Mouse (Mus musculus) CH12.LX (cell line): ENCODE data around the gene Dnajc9. TPM values are rescaled to one million over a fixed set of nuclear protein-coding genes. Genes with fewer than 3 reads are reported as not detected.
A peak's percentile ranks its signal among the peaks of the same experiment; 100 is the strongest.

Experiments
- DNase-seq: peaks from one replicate; pipeline ENCODE4 v3.0.0-alpha.2; 2013; ENCODE audit errors: extremely low read depth
- H3K27ac ChIP-seq: 2 replicates; pipeline ENCODE4 v1.5.1; 2012; ENCODE audit warnings: low read depth, mild to moderate bottlenecking, control low read depth, moderate library complexity; ENCODE audit not compliant: insufficient read depth
- H3K27me3 ChIP-seq: replicated peaks from 2 replicates; pipeline ENCODE3; 2012; ENCODE audit warnings: inconsistent platforms
- H3K36me3 ChIP-seq, 2 experiments: replicated peaks in 1 of 2; 2 replicates each; pipeline versions ENCODE3 to v1.6.1; 2012; ENCODE audit warnings: inconsistent platforms in 1 of 2, low read length in 1 of 2, mild to moderate bottlenecking in 1 of 2, mixed read lengths in 1 of 2, moderate library complexity in 1 of 2; ENCODE audit not compliant: control insufficient read depth in 1 of 2, insufficient read depth in 1 of 2
- H3K4me1 ChIP-seq, 2 experiments: 2 replicates each; pipeline ENCODE4 v1.6.1; 2012; ENCODE audit warnings: inconsistent platforms in 1 of 2, moderate library complexity in 1 of 2; ENCODE audit not compliant: insufficient read depth in 2 of 2, control insufficient read depth in 1 of 2
- H3K4me2 ChIP-seq: 2 replicates; pipeline ENCODE4 v1.6.1; 2012; ENCODE audit warnings: low read depth, mild to moderate bottlenecking, control low read depth; ENCODE audit not compliant: poor library complexity, insufficient read depth, severe bottlenecking
- H3K4me3 ChIP-seq, 3 experiments: fragments of 150-350 bp in 1 of 3; sonication (generic) in 1 of 3; replicated peaks in 1 of 3; 2 replicates each; pipeline versions ENCODE3 to v1.5.1; 2011 to 2012; ENCODE audit warnings: low read depth in 2 of 3, low read length in 2 of 3, mild to moderate bottlenecking in 2 of 3, moderate library complexity in 2 of 3, control low read depth in 1 of 3, improper control_type of control experiment in 1 of 3, inconsistent platforms in 1 of 3, mixed read lengths in 1 of 3; ENCODE audit not compliant: poor library complexity in 1 of 3
- H3K79me2 ChIP-seq: replicated peaks from 2 replicates; pipeline ENCODE4 v1.6.1; 2012; ENCODE audit warnings: mild to moderate bottlenecking, moderate library complexity; ENCODE audit not compliant: control insufficient read depth, poor library complexity, insufficient read depth, severe bottlenecking; ENCODE audit errors: extremely low read depth
- H3K9ac ChIP-seq: 2 replicates; pipeline ENCODE4 v1.6.1; 2012; ENCODE audit warnings: low read depth, mild to moderate bottlenecking, control low read depth, moderate library complexity; ENCODE audit not compliant: insufficient read depth
- H3K9me3 ChIP-seq: replicated peaks from 2 replicates; pipeline ENCODE3; 2012; ENCODE audit warnings: low read length, inconsistent platforms, mixed read lengths
- CHD2 ChIP-seq: IDR thresholded peaks from 2 replicates; pipeline ENCODE4 v1.6.1; 2011; ENCODE audit warnings: low read length, improper control_type of control experiment
- CTCF ChIP-seq, 2 experiments: IDR thresholded peaks in 1 of 2; conservative IDR thresholded peaks in 1 of 2; 2 replicates each; pipeline ENCODE4 v1.5.1; 2011 to 2012; ENCODE audit warnings: low read depth in 2 of 2, low read length in 2 of 2, improper control_type of control experiment in 1 of 2, inconsistent platforms in 1 of 2, mild to moderate bottlenecking in 1 of 2, moderate library complexity in 1 of 2
- ELF1 ChIP-seq: IDR thresholded peaks from 2 replicates; pipeline ENCODE4 v1.6.1; 2014; ENCODE audit warnings: low read depth, mild to moderate bottlenecking, inconsistent platforms, low read length, improper control_type of control experiment
- ETS1 ChIP-seq: conservative IDR thresholded peaks from 2 replicates; pipeline ENCODE4 v1.6.1; 2012; ENCODE audit warnings: low read depth, mild to moderate bottlenecking, inconsistent platforms, low read length, improper control_type of control experiment, moderate library complexity
- GABPA ChIP-seq: IDR thresholded peaks from 2 replicates; pipeline ENCODE4 v1.6.1; 2012; ENCODE audit warnings: low read depth, low read length, improper control_type of control experiment, inconsistent platforms; ENCODE audit not compliant: insufficient replicate concordance
- HCFC1 ChIP-seq: IDR thresholded peaks from 2 replicates; pipeline ENCODE4 v1.6.1; 2012; ENCODE audit warnings: low read depth, mild to moderate bottlenecking, inconsistent platforms, low read length, improper control_type of control experiment
- IRF4 ChIP-seq: IDR thresholded peaks from 2 replicates; pipeline ENCODE4 v1.6.1; 2014; ENCODE audit warnings: low read depth, mild to moderate bottlenecking, inconsistent platforms, low read length, improper control_type of control experiment
- JUN ChIP-seq: IDR thresholded peaks from 2 replicates; pipeline ENCODE4 v1.6.1; 2011; ENCODE audit warnings: low read depth, mild to moderate bottlenecking, low read length, improper control_type of control experiment, moderate library complexity; ENCODE audit not compliant: insufficient read depth
- KAT2A ChIP-seq: IDR thresholded peaks from 2 replicates; pipeline ENCODE4 v1.6.1; 2012; ENCODE audit warnings: low read length, improper control_type of control experiment, inconsistent platforms; ENCODE audit not compliant: insufficient replicate concordance
- MAFK ChIP-seq: IDR thresholded peaks from 2 replicates; pipeline ENCODE4 v1.6.1; 2011; ENCODE audit warnings: low read length, improper control_type of control experiment; ENCODE audit not compliant: insufficient replicate concordance
- MAX ChIP-seq: IDR thresholded peaks from 2 replicates; pipeline ENCODE4 v1.6.1; 2011; ENCODE audit warnings: low read length, improper control_type of control experiment
- MXI1 ChIP-seq: IDR thresholded peaks from 2 replicates; pipeline ENCODE4 v1.6.1; 2011; ENCODE audit warnings: mild to moderate bottlenecking, low read depth, low read length, improper control_type of control experiment
- POLR2A ChIP-seq: IDR thresholded peaks from 2 replicates; pipeline ENCODE4 v1.6.1; 2011; ENCODE audit warnings: low read depth, mild to moderate bottlenecking, improper control_type of control experiment, low read length
- RCOR1 ChIP-seq: conservative IDR thresholded peaks from 2 replicates; pipeline ENCODE4 v1.6.1; 2012; ENCODE audit warnings: low read depth, mild to moderate bottlenecking, inconsistent platforms, low read length, improper control_type of control experiment
- SMC3 ChIP-seq: IDR thresholded peaks from 2 replicates; pipeline ENCODE4 v1.6.1; 2011; ENCODE audit warnings: low read depth, low read length, improper control_type of control experiment
- TBP ChIP-seq: conservative IDR thresholded peaks from 2 replicates; pipeline ENCODE4 v1.6.1; 2011; ENCODE audit warnings: low read depth, low read length, improper control_type of control experiment
- TCF12 ChIP-seq: IDR thresholded peaks from 2 replicates; pipeline ENCODE4 v1.6.1; 2014; ENCODE audit warnings: low read depth, mild to moderate bottlenecking, inconsistent platforms, low read length, improper control_type of control experiment
- UBTF ChIP-seq: IDR thresholded peaks from 2 replicates; pipeline ENCODE4 v1.6.1; 2012; ENCODE audit warnings: low read depth, mild to moderate bottlenecking, inconsistent platforms, low read length, improper control_type of control experiment, moderate library complexity
- USF1 ChIP-seq: IDR thresholded peaks from 2 replicates; pipeline ENCODE4 v1.6.1; 2014; ENCODE audit warnings: low read depth, mild to moderate bottlenecking, inconsistent platforms, low read length, improper control_type of control experiment
- USF2 ChIP-seq: conservative IDR thresholded peaks from 2 replicates; pipeline ENCODE4 v1.6.1; 2011; ENCODE audit warnings: low read depth, low read length, improper control_type of control experiment
- ZC3H11A ChIP-seq: IDR thresholded peaks from 2 replicates; pipeline ENCODE4 v1.6.1; 2012; ENCODE audit warnings: low read depth, mild to moderate bottlenecking, inconsistent platforms, low read length, improper control_type of control experiment
- ZKSCAN1 ChIP-seq: IDR thresholded peaks from 2 replicates; pipeline ENCODE4 v1.6.1; 2012; ENCODE audit warnings: low read depth, inconsistent platforms, low read length, improper control_type of control experiment, borderline replicate concordance
- ZMIZ1 ChIP-seq: IDR thresholded peaks from 2 replicates; pipeline ENCODE4 v1.6.1; 2012; ENCODE audit warnings: low read depth, mild to moderate bottlenecking, inconsistent platforms, low read length, improper control_type of control experiment
- ZNF384 ChIP-seq: IDR thresholded peaks from 2 replicates; pipeline ENCODE4 v1.6.1; 2012; ENCODE audit warnings: low read depth, low read length, improper control_type of control experiment, inconsistent platforms
- dilution Hi-C: fragments of 300-500 bp; cut with MboI; formaldehyde crosslinking; loops from 2 replicates; pipeline ENCODE4 v1.14.3; 2020; ENCODE audit warnings: low sequenced_read_pairs; ENCODE audit not compliant: extremely low pct_unique_long_range_greater_than_20kb, extremely low pct_ligation_motif_present
- in situ Hi-C: fragments of 300-500 bp; cut with MboI; formaldehyde crosslinking; loops from 3 replicates; pipeline ENCODE4 v1.14.3; 2019; ENCODE audit warnings: low sequenced_read_pairs, low pct_ligation_motif_present, low pct_unique_long_range_greater_than_20kb, mixed read lengths
- polyA plus RNA-seq: library from polyadenylated mRNA; unstranded; fragments of >175 nt; gene quantifications from 2 replicates; pipeline ENCODE4 v1.2.1, GENCODE M21; 2012; ENCODE audit warnings: low read depth; ENCODE audit not compliant: insufficient read length
- total RNA-seq, 2 experiments: library from RNA; depleted of rRNA; stranded (reverse); fragments of 300-350 nt in 1 of 2; fragments of >200 nt in 1 of 2; gene quantifications; 2 replicates each; pipeline ENCODE4 v1.2.3; 2012 to 2014

Gene Dnajc9
- total and polyA plus RNA-seq, 3 experiments = 123 to 223 (median 166) TPM

DNA sequence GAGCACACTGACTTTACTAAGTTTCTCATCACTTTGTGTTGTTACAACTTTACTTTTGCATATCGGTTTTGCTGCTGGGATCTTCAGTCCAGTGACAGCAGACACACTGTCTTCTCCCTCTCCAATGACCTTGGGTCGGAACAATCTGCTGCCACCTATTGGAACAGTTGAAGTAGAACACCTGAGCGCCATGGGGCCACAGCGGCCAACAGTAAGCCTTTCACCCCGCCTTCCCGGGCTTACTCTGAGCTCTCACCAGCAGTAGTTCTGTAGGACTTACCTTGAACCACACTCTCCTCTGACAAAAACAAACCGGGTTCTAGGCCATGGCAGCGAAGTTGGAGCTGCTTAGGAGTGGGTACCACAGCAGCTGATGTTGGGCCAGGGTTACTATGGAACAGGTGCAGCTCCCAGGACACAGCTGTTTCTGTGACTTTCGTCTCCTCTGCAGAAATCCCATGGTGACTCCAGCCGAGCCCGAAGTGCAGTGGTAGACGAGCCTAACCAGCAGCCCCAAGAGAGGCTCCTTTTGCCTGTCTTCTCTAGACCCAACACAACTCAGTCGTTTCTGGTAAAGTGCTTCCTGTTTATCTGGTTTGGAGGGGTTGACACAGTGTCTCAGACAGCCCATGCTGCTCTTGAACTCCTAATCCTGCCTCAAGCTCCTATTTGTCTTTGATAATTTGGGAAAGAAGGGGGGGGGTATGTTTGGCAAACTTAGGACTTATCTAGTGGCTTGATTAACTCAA lies 10.2 kb downstream of the Dnajc9 start (continued):
- TF ChIP-seq SMC3 = peak; percentile 59
- no peak for TF ChIP-seq ZMIZ1
- TF ChIP-seq RCOR1 = no peak
- TF ChIP-seq HCFC1 = 0 out of 2 replicates have a peak, but pooled peaks have one; percentile 32
- peak; percentile 34; the same call in 1 of the 2 replicates for TF ChIP-seq IRF4
- TF ChIP-seq CTCF (conservative IDR thresholded peaks at IDR 0.05 in 1 of 2, IDR thresholded peaks at IDR 0.05 in 1 of 2; ENCODE audit: low read depth in 2 of 2, low read length in 2 of 2) = peak; percentile 50 to 92; a peak in 3 of 4 replicates
- TF ChIP-seq JUN = no peak
- no peak; the same call in 1 of the 2 replicates for TF ChIP-seq ETS1
- 0 out of 2 replicates have a peak, but pooled peaks have one; percentile 50 for TF ChIP-seq TBP
- 0 out of 2 replicates have a peak, but pooled peaks have one; percentile 39 for TF ChIP-seq MXI1
- no peak for TF ChIP-seq MAFK
- peak; percentile 42; the same call in 1 of the 2 replicates for TF ChIP-seq TCF12

DNA sequence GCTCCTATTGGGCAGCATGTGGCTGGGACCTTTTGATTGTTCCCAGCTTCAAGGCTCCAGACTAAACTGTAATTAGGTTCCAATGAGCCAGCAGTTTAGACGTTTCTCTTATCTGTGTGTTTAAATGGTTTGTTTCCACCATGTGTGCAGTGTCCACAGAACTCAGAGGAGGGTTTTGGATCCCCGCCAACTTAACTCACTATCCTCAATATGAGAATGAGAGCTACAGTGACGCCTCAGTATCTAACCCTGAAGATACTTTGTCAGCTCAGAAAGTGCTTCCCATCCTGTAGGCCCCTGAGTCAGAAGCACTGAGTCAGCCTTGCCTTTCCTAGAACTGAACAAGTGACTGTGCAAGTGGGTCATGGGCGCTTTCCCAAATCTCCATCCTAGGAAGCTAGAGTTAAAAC lies 11.6 kb downstream of the Dnajc9 start:
- Histone ChIP-seq H3K9me3 (no peaks in the 10 kb centered on the region), H3K27me3 (no peaks in the 10 kb centered on the region), H3K4me2 (no peak overlapping the region), H3K79me2 (no peaks in the 10 kb centered on the region)
- dilution Hi-C loops = no loop called here
- TF ChIP-seq TCF12 = no peak
- TF ChIP-seq ETS1 = no peak
- no peak for TF ChIP-seq MAFK
- TF ChIP-seq MXI1 = no peak
- TF ChIP-seq, all 38 proteins: peak for 0
- peaks cover 8 to 40% of the 10 kb centered on the region in 2 experiments; a peak in 3 of 4 replicates for H3K4me1 ChIP-seq
- peaks cover 6 to 56% of the 10 kb centered on the region in 2 experiments for H3K36me3 ChIP-seq
- H3K9ac ChIP-seq = no peak overlapping the region
- H3K27ac ChIP-seq = no peak overlapping the region
- DNase-seq = no peak
- in situ Hi-C loops = loop anchor here (10.0 kb wide), 1 partner anchor 52 kb away; no protein-coding TSS in a partner anchor
- no peak overlapping the region for H3K4me3 ChIP-seq

DNA sequence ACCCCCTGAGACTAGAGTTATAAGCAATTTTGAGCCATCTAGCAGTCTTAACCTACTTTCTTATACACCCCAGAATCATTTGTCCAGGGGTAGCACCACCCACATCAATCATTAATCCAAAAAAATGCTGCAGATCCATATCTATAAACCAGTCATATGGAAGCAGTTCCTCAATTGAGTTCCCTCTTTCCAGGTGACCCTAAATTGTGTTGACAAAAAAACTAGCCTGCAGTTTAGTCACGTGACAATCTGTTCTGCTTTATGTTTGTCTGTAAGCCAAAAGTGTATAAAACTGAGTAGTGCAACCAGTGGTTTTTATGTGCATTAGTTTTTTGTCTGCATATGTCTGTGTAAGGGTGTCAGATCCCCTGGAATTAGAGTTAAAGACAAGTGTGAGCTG lies 16.9 kb downstream of the Dnajc9 start:
- no peak overlapping the region for H3K27ac ChIP-seq
- dilution Hi-C loops = no loop called here
- in situ Hi-C loops = loop anchor here (10.0 kb wide), 1 partner anchor 47 kb away; no protein-coding TSS in a partner anchor
- H3K79me2 ChIP-seq = no peaks in the 10 kb centered on the region
- H3K27me3 ChIP-seq = no peaks in the 10 kb centered on the region
- no peak for TF ChIP-seq ZKSCAN1
- TF ChIP-seq MAX = no peak
- TF ChIP-seq ZNF384 = no peak
- TF ChIP-seq CTCF (conservative IDR thresholded peaks at IDR 0.05 in 1 of 2, IDR thresholded peaks at IDR 0.05 in 1 of 2; ENCODE audit: low read depth in 2 of 2, low read length in 2 of 2) = no peak
- TF ChIP-seq CHD2 = no peak
- TF ChIP-seq UBTF = no peak
- no peak for TF ChIP-seq GABPA
- no peak for TF ChIP-seq USF2
- TF ChIP-seq POLR2A = no peak
- no peak for TF ChIP-seq SMC3
- TF ChIP-seq MXI1 = no peak
- no peak for TF ChIP-seq KAT2A
- no peak for TF ChIP-seq JUN
- no peak for TF ChIP-seq USF1
- TF ChIP-seq ETS1 = no peak
- no peak for TF ChIP-seq ZC3H11A
- no peak for TF ChIP-seq TCF12
- no peak for TF ChIP-seq ELF1
- TF ChIP-seq RCOR1 = no peak
- peaks cover 9 to 60% of the 10 kb centered on the region in 2 experiments for H3K36me3 ChIP-seq
- no peak for DNase-seq
- H3K4me2 ChIP-seq = no peak overlapping the region
- H3K4me3 ChIP-seq = no peak overlapping the region
- H3K4me1 ChIP-seq = peaks cover 3 to 12% of the 10 kb centered on the region in 2 experiments
- no peaks in the 10 kb centered on the region for H3K9me3 ChIP-seq
- H3K9ac ChIP-seq = no peak overlapping the region
